Mouse (Mus musculus) olfactory bulb, adult 2 months (tissue): Measurements from ENCODE around the gene Onecut1.

ENCODE experiments used
- CTCF ChIP-seq: fragments of 200-500 bp; IDR thresholded peaks from 2 replicates; pipeline ENCODE4 v1.5.1; 2012; ENCODE audit warnings: low read depth, mild to moderate bottlenecking, low read length, moderate library complexity; ENCODE audit not compliant: insufficient read depth
- POLR2A ChIP-seq: fragments of 200-500 bp; IDR thresholded peaks from 2 replicates; pipeline ENCODE4 v1.6.1; 2012; ENCODE audit warnings: mild to moderate bottlenecking, low read depth, low read length, moderate library complexity; ENCODE audit not compliant: insufficient read depth

GRCm38 (mm10) chr9:74906951-74907350 is 45.2 kb downstream of the Onecut1 start:
- no peak for TF ChIP-seq CTCF
- TF ChIP-seq POLR2A, result no peak
